Mouse (Mus musculus) small intestine, adult 2 months (tissue): Measurements from ENCODE around the gene Sparcl1. TPM values are rescaled to one million over a fixed set of nuclear protein-coding genes. Genes with fewer than 3 reads are reported as not detected.

Source experiments
- H3K27ac ChIP-seq: fragments of 200-500 bp; 2 replicates; pipeline ENCODE4 v1.5.1; 2012; ENCODE audit warnings: low read depth, low read length, control low read depth, inconsistent platforms; ENCODE audit not compliant: insufficient read depth
- H3K27me3 ChIP-seq: fragments of 200-500 bp; 2 replicates; pipeline ENCODE4 v1.6.1; 2012; ENCODE audit warnings: mild to moderate bottlenecking, moderate library complexity, low read length, inconsistent platforms; ENCODE audit not compliant: control insufficient read depth, insufficient read depth
- H3K36me3 ChIP-seq: fragments of 200-500 bp; 2 replicates; pipeline ENCODE4 v1.6.1; 2012; ENCODE audit warnings: mild to moderate bottlenecking, low read length, control low read depth, inconsistent platforms; ENCODE audit not compliant: control insufficient read depth, insufficient read depth
- H3K4me1 ChIP-seq: fragments of 200-500 bp; 2 replicates; pipeline ENCODE4 v1.6.1; 2012; ENCODE audit warnings: low read length, inconsistent platforms, mixed read lengths; ENCODE audit not compliant: control insufficient read depth, insufficient read depth, insufficient read length
- H3K4me3 ChIP-seq: fragments of 200-500 bp; 2 replicates; pipeline ENCODE4 v1.5.1; 2012; ENCODE audit warnings: low read depth, mild to moderate bottlenecking, control low read depth, inconsistent platforms, low read length, moderate library complexity
- CTCF ChIP-seq: fragments of 200-500 bp; IDR thresholded peaks from 2 replicates; pipeline ENCODE4 v1.5.1; 2012; ENCODE audit warnings: low read depth, mild to moderate bottlenecking, control low read depth, inconsistent platforms, low read length, moderate library complexity, mixed read lengths; ENCODE audit not compliant: insufficient replicate concordance, insufficient read length; ENCODE audit errors: extremely low read depth
- POLR2A ChIP-seq: fragments of 200-500 bp; IDR thresholded peaks from 2 replicates; pipeline ENCODE4 v1.6.1; 2012; ENCODE audit warnings: low read depth, mild to moderate bottlenecking, control low read depth, inconsistent platforms, low read length, moderate library complexity
- WGBS: fragments of 180-500 bp; shearing (Covaris S2); methylation state at CpG from one replicate; pipeline ENCODE4 v1.1.7; 2018; 5-methylcytosine and 5-hydroxymethylcytosine counted together
- polyA plus RNA-seq: library from polyadenylated mRNA; depleted of rRNA; stranded (reverse); fragments of >200 nt; gene quantifications from 2 replicates; pipeline ENCODE4 v1.2.3, GENCODE M21; 2012; rRNA removed

Gene Sparcl1
- polyA plus RNA-seq, 1 experiment: 28.8 TPM

DNA sequence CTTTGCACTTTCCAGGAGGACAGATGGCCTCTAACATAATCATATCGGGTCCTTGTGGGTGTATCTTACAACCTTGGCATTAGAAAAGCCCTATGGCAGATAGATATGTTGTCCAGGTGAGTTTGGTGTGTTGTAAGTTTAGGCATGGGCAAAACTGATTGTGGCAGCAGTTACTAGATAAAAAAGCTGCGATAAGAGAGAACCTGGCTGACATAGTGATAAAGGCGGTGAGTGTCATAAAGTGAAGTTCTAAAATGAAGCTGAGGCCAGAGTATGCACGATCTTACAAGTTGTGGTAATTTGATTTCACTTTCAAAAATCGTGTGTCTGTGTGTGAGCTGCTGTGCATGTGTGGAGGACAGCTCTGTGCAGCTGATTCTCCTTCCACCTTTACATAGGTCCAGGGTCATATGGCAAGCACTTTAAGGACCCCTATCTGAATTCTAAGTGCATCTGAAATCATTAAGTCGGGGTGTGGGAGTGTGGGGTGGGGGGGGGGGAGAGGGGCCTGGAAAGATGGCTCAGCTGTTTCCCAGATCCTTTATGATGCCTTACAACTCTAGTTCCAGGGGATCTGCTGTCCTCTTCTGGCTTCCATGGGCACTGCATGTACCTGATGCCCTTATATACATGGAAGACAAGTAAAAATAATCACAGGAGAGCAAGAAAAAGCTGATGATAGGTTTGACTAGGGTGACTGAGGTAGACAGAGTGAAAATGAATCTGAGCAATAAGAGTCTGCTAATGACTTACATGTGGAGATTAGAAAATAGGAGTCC is 74.2 kb downstream of the Sparcl1 start:
- 20% methylated on average over 6 of the region's 6 CpGs for WGBS

DNA sequence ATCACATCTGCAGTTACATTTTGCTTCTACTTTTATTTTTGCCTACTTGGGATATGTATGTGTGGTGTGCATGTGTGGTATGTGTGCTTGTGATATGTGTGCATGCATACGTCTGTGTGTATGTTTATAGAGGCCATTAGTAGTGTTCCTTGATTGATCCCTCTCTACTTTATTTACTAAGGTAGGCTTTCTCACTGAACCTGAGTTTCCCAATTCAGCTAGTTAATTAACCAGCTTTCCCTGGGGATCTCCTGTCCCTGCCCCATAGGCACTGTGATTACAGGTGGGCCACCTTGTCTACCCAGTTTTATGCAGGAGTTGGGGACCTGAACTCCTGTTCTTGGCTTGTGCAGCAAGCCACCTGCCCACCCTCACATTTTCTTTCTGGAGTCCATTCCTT is 76.8 kb downstream of the Sparcl1 start:
- no peak for TF ChIP-seq CTCF
- TF ChIP-seq POLR2A: no peak
- Histone ChIP-seq H3K36me3 (no peaks in the 10 kb centered on the region), H3K4me1 (peaks cover 17% of the 10 kb centered on the region; the same call in 1 of the 2 replicates), H3K27me3 (no peaks in the 10 kb centered on the region), H3K4me3 (no peak overlapping the region), H3K27ac (no peak overlapping the region)
- 81% methylated on average over 1 of the region's 1 CpGs for WGBS

More for the DNA sequence above, 74.2 kb downstream of the Sparcl1 start:
- H3K27ac ChIP-seq: no peak overlapping the region
- no peak overlapping the region for H3K4me3 ChIP-seq
- peak; percentile 56; the same call in 1 of the 2 replicates for TF ChIP-seq CTCF
- TF ChIP-seq POLR2A: no peak
- no peaks in the 10 kb centered on the region for H3K36me3 ChIP-seq
- no peaks in the 10 kb centered on the region for H3K27me3 ChIP-seq
- peaks cover 14% of the 10 kb centered on the region; the same call in 1 of the 2 replicates for H3K4me1 ChIP-seq

DNA sequence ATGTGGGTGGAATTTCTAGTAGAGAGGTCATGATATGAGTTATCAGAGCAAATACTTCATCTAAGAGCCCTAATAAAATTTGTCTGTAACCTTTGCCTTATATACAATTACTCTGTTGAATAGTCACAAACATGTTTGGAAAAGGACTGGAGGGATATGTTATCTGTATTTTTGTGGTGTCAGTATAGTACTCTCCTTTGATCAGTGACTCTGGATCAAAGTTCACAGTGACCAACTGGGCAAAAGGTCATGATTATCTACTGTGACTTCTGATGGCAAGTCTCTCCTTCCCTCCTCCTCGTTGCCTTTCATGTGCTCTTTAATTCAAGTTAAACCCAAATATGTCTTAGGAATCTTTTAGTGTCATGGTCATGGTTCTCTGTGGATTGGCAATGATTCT is 77.7 kb downstream of the Sparcl1 start:
- Histone ChIP-seq H3K27ac (0 out of 2 replicates have a peak overlapping the region, but pooled peaks have one; percentile 36), H3K27me3 (no peaks in the 10 kb centered on the region), H3K36me3 (no peaks in the 10 kb centered on the region), H3K4me3 (no peak overlapping the region), H3K4me1 (peaks cover 20% of the 10 kb centered on the region; the same call in 1 of the 2 replicates)
- WGBS: 17% methylated on average over 1 of the region's 1 CpGs
- TF ChIP-seq POLR2A (no peak), CTCF (no peak)

- H3K36me3 ChIP-seq: no peaks in the 10 kb centered on the region
- no peak overlapping the region for H3K4me3 ChIP-seq
- peaks cover 20% of the 10 kb centered on the region; the same call in 1 of the 2 replicates for H3K4me1 ChIP-seq
- no peak overlapping the region for H3K27ac ChIP-seq
- no peaks in the 10 kb centered on the region for H3K27me3 ChIP-seq
- TF ChIP-seq CTCF (no peak), POLR2A (no peak)
Measured at GRCm38 (mm10) chr5:104035066-104035465, 78.5 kb downstream of the Sparcl1 start.

- Histone ChIP-seq H3K27ac (no peak overlapping the region), H3K4me3 (no peak overlapping the region), H3K4me1 (peaks cover 20% of the 10 kb centered on the region; the same call in 1 of the 2 replicates), H3K27me3 (no peaks in the 10 kb centered on the region), H3K36me3 (no peaks in the 10 kb centered on the region)
- TF ChIP-seq CTCF (no peak), POLR2A (no peak)
- WGBS: 70% methylated on average over 2 of the region's 2 CpGs
Measured at GRCm38 (mm10) chr5:104032434-104033097, 81.0 kb downstream of the Sparcl1 start.

Other genes with a start within 250 kb of the Sparcl1 start
- gene Klhl8, start 202.5 kb downstream of the Sparcl1 start, polyA plus RNA-seq: 0.84 and 0.96 TPM in 2 replicates
- gene Hsd17b13, start 136.3 kb downstream of the Sparcl1 start, polyA plus RNA-seq: 5.7 and 6.0 TPM in 2 replicates
- 46.9 and 109 TPM in 2 replicates for gene Hsd17b11, start 91.8 kb downstream of the Sparcl1 start, polyA plus RNA-seq
- 24.6 and 58.0 TPM in 2 replicates for gene Nudt9, start 67.4 kb downstream of the Sparcl1 start, polyA plus RNA-seq
- not detected in 2 replicates for gene Gm17660, start 36.1 kb downstream of the Sparcl1 start, polyA plus RNA-seq
- not detected in 2 replicates for gene Dspp, start 57.0 kb upstream of the Sparcl1 start, polyA plus RNA-seq
- gene Dmp1, start 88.9 kb upstream of the Sparcl1 start, polyA plus RNA-seq: 0.10 and 0.47 TPM in 2 replicates
- not detected in 2 replicates for gene Ibsp, start 185.4 kb upstream of the Sparcl1 start, polyA plus RNA-seq
- not detected in 2 replicates for gene Mepe, start 211.6 kb upstream of the Sparcl1 start, polyA plus RNA-seq